Mouse (Mus musculus): ENCODE measurements at regions not wholly inside any gene's neighbourhood (a gene's known extent, or its start where the extent isn't known, plus 50 kb on each side); places are given as distances from the start of the nearest gene placed in this dataset.
"Not testable (repeated sequence)": the region's sequence is repeated elsewhere in the genome, so short reads cannot be mapped to it uniquely, and the experiment has no call there.

DNA sequence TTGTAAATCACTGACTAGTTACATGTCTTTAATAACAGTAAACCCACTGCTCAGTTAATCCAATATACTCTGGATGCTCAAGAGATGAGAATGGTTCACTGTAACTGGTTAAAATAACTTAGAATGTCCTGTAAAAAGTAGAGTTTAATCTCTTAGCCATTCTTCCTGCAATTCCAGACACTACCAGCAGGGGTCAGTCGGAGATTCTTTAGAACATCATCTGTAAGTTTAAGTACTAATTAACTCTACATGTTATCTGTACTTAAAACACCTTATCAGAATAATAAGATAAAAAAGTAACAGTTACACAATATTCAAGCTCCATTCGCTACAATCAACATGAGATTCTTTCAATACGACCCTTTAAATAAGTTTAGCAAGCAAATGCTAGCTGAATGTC is 58.7 kb upstream of the Olig3 start:
- DNase-seq (ENCODE audit: low spot score in 2 of 2) = no peak

DNA sequence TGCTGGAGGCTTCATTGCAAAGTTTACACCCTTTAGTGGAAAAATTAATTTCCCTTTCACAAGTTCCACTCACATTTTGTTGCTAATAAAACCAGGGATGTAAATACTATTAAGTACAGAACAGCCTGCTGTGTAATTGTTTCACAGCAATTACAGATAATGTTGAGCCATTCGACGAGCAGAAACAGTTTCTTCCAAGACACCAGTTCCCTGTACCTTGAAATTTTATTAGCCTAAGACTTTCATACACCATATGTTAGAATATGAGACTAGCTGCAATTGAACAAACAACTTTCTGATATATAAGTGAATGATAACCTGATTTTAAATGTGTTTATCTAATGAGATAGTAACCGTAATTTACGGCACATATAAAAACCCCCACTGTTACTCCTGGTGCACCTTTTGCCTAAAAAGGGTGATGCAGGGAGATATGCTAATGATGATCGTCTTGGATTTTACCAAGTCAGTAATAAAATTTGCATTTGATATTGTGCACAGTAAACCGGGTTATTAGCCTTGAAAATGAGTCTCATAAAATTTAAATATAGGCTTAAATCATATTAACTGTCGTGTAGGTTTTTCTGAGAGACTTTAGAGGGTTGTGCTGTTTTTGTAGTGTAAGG is 60.8 kb upstream of the Olig3 start:
- no peak for DNase-seq (ENCODE audit: low spot score in 2 of 2)

DNA sequence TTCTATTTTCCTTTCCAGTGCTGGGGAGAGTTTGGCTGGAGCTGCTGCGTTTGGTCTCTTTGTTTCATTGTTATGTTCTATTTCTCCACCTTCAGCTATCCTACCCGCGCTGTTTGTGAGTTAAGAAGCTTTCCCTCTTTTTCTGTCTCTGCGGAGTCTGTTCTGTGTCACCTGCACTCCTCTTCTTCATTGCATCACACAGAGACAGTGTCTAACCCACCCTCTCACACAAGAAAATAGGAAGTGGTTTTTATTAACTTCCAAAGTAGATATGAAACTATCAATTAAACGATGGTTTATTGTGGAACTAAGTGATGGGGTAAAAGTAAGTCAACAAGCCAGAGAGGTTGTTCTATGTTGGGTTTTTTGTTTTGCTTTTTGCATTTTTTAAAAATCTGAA is 64.9 kb upstream of the Olig3 start:
- no peak for DNase-seq (ENCODE audit: low spot score in 2 of 2)

DNA sequence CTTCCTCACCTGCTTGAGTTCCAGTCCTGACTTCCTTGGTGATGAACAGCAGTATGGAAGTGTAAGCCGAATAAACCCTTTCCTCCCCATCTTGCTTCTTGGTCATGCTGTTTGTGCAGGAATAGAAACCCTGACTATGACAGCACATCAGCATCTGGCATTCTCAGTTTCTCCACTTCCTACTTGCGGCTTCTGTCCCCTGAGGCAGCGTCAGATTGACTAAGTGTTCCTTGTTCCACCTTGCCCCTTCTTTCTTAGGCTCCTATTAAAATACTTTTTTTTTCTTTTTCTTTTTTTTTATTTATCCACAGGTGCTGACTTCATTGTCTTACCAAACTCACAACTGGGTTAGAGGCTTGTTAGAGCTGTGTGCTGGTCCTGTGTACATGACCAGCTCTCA is 65.3 kb upstream of the Olig3 start:
- DNase-seq (ENCODE audit: low spot score in 2 of 2) = not testable (repeated sequence)

DNA sequence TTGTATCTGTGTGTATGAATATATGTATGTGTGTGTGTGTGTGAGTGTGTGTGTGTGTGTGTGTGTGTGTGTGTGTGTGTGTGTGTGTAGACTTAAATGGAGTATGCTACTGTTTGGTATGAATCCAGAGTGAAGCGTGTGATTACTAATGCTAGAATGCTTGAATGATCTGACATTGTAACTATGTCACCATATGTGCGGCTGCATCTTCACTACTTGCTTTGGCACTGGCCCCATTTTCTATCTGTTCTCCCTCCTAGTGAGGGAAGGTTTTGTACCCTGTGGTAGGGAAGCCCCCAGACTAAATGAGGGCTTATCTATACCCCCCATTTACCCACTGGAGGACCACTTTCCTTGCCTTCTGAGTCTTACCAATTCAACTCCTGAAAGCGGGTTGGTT is 74.2 kb upstream of the Olig3 start:
- no peak for DNase-seq (ENCODE audit: low spot score in 2 of 2)

DNA sequence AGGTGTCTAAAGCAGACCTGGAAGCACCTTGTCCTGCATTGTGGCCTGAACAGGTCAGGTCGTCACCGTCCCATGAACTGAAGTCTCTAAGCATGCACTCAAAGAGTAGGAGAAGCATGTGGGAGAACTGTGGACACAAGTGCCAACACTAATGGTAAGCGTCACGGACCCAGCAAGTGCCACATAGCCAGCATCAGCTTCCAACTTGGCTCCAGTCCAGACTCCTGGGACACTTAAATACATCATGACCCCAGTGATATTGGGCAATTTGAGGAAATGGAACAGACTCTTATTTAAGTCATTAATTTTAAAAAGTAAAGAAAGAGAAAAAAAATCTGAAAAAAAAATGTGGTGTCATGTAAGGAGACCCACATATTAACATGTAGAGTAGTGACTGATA is 75.3 kb upstream of the Olig3 start:
- DNase-seq (ENCODE audit: low spot score in 2 of 2) = no peak

DNA sequence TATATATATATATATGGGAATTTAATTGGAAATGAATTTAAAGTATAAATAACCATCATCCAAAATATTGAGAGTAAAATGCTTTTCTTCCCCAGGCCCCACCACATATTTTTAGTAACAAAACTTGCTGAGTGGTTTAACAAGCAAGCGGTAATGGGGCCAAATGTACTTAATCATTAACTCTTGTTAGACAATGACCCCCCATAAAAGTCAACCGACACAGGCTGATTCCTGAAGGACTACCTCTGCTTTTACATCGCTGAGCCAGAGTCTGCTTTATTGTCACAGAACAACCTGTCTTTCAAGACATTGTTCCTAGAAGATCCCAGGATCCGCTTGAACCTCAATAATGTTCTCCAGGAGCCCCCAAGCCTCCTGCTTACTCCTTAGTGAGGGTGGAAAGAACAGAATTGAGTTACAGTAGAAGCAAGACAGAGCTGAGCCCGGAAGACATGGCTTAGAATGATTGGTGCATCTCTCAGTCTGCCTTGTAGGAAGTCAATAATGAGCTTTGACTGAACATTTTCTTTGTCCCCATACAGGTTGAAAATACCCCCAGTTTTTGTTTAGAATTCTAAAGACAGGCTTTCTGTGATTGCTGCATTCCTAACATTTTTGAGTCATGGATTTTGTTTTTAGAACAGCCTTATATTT is 78.0 kb upstream of the Olig3 start:
- DNase-seq (ENCODE audit: low spot score in 2 of 2) = no peak

DNA sequence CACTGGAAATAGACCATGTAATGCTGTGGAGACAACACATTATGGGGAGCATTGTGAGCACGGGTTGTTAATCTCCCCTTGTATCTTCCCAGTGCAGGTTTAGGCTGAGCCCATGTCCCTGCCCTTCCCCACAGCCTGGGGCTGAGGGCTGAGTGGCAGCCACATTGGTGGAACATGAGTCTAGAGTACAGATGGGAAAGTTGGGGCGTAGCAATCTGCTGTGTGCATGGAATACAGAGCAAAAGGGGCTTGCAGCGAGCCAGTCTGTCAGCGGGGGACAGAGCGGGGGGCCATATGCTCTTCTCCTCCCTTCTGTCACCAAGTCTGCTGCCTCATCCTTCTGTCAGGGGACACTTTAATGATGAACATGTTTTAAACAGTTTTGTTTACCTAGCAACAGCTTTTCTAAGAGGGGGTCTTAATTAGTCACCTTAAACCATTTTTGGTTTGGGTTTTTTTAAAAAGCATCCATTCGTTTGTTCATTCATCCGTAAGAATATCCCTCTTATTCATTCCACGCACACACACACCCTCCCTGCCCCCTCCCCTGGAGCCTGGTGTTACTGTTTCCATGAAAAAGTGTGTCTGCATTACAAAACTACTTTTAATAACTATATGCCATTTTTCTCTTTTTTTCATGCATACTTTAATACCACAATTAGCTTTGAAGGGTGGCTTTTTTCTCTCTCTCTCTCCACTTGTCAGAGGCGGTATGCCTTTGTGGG is 79.1 kb upstream of the Olig3 start:
- peak in 1 of 2 experiments; percentile 3 for DNase-seq (ENCODE audit: low spot score in 2 of 2)

DNA sequence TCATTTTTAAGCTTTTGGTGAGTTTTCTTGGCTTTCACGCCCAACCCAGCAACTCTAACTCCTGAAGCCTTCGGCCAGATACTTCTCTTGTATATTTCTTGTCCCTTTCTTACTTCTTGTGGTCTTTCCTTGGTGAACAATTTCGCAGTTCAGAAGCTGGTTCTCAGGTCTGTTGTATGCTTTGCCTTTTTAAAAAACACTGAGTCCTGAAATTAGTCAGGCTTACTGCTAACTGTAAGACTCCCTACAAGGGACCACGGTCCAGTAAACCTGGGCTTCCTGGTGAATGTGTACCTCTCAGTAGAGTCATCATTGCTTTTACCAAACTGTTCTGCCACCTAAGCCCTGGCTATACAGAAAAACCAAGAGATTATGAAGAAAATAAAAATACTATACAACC is 81.3 kb upstream of the Olig3 start:
- DNase-seq (ENCODE audit: low spot score in 2 of 2) = no peak

DNA sequence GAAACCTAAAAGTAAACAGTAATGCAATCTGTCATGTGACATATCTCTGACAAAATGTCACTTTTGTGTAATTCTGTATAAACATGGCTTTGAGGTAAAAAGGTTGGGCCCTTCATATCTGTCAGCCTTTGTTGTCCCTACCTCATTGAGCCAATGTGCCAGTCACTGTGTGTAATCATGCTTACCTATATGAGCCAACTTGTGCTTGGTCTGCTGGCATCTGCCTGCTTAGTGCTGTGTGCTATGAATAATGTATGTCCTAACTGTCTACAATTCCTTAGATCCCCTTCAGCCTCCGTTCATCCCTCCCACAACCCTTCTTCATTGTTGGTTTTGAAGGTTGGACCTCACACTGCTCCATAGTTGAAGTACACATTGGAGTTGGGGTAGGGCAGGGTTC is 86.9 kb upstream of the Olig3 start:
- no peak for DNase-seq (ENCODE audit: low spot score in 2 of 2)

DNA sequence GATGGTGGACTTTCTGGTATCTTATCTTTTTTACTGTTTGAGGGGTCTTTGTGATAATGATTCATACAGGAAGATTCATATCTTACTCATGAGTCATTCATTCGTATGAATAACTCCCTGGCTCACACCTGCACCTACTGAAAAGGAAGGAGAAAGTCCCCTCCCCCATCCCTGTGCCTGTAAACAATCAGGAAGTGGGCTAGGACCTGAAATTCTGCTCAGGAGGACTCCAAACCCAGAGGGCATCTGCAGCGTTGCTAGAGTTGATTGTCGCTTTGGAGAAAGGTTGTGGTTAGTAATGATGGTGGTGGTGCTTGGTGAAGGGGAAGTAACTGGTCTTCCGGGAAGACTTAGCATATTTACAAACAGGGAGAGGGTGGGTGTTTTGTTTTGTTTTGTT is 88.3 kb upstream of the Olig3 start:
- no peak for DNase-seq (ENCODE audit: low spot score in 2 of 2)

DNA sequence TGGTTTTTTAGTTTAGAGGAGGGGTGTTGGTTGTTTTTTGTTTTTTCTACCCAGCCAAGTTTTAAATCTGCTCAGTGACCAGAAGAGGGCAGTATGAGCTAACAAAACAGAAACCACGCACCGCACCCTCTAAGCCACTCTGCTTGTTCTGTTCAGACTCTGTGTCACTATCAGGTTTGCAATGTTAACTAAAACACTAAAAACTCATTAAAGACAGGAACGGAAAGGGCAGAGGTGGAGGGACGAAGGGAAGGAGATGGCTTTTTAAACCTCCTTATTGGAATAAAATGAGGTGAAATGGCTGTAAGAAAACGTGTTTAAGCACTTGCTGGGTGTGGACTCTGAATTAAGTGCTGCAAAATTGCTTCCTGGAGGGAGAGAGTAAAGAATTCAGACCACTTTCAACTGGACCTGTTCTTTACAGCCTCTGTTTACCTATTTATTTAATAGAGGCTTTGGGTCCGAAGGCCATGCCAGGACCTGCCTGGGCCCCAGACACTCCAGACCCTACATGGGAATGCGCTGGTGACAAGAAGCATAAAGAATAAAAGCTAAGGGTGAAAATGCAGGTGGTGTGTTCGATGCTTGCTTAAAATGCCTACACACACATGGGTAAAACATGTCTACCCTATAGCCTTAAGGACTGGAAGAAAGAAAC is 116.1 kb upstream of the Olig3 start:
- peak in 1 of 2 experiments; percentile 22 for DNase-seq (ENCODE audit: low spot score in 2 of 2)

DNA sequence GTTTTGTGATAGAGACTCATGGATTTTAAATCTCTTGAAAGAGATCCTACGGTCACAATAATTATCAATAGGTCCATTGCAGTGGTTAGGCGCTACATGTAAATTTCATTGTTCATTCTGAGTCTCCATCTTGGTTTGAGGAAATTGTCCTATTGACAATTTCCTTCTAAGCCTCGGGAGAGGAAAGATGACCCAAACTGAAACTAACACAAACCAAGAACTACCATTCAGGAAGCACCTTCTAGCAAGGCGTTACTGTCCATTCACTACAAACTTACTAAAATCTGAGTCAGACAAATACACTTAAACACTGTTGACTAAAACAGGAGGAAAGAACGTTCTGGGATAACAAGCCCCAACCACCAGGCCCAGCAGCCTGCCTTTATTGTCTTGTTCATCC is 140.1 kb upstream of the Olig3 start:
- no peak for DNase-seq (ENCODE audit: low spot score in 2 of 2)

DNA sequence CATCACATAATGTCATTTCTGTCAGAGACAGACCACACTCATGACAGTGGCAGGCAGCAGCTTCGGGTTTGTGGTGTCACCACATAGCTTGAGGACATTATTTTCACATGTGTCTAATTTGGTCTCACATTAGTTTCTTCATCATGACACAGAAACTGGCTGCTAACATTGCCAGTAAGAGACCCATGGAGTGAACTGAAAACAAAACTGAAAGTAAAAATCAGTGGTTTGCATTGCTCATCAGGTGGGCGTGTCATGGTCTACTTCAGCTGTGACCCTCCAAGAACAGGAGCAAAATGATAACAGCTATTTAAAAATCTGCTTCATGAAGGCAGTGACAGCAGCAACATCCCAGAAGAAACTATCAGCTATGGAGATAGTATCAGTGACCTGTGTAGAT is 146.6 kb upstream of the Olig3 start:
- no peak for DNase-seq (ENCODE audit: low spot score in 2 of 2)

DNA sequence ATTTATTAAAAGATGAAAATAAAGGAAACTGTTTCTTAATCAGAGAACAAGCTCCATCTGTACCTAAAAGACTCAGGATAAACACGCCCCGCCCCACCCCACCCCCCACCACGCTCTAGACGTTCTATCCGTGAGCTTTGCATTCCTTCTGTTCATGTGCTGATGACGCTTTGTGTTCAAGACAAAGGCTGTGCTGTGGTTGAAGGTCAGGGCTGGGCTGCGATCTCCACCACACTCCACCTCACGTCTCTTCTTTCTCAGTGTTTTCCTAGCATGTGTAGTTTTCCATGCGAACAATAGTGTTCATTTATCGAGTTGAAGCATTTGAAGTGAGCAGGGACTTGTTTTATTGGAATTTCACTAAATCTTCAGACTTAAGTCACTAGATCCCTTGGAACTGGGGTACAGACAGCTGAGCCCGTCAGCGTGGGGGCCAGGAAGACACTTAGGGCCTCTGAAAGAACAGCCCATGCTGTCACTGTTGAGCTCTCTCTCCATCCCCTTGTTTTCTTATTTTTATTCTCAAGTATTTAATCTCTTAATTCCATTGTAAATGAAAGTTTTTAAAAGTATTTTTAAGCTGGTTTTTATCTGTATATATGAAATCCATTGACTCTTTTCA is 148.1 kb upstream of the Olig3 start:
- DNase-seq (ENCODE audit: low spot score in 2 of 2) = no peak

DNA sequence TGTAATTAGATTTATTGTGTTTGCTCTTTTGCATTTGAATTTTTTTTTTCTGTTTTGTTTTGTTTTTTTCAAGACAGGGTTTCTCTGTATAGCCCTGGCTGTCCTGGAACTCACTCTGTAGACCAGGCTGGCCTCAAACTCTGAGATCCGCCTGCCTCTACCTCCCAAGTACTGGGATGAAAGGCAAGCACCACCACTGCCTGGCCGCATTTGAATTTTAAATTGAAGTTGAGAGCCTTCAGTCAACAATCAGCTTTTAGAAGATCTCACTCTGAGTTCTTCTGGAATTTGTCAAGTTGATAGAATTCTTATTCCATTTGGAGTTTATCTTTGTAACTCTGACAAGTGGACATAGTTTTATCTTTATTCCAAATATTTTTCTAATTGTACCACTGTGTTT is 148.8 kb upstream of the Olig3 start:
- DNase-seq (ENCODE audit: low spot score in 2 of 2) = no peak

DNA sequence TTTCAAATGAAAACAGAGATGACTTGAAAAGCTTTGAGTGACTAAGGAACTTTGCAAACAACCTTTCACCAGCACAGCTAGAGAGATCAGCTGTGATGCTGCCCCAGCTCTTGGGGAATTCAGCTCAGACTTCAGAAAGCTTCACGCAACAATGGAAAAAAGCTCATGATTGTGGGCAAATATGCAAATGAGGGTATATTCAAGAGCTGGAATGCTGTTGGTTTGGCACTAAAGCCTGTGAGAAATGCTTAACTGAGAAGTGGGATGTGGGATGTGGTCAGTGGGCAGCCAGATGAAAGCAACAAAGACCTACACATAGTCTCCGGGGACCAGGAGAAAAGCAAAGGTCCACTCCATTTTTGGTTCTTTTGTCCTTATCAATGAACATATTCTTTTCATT is 156.0 kb upstream of the Olig3 start:
- no peak for DNase-seq (ENCODE audit: low spot score in 2 of 2)

DNA sequence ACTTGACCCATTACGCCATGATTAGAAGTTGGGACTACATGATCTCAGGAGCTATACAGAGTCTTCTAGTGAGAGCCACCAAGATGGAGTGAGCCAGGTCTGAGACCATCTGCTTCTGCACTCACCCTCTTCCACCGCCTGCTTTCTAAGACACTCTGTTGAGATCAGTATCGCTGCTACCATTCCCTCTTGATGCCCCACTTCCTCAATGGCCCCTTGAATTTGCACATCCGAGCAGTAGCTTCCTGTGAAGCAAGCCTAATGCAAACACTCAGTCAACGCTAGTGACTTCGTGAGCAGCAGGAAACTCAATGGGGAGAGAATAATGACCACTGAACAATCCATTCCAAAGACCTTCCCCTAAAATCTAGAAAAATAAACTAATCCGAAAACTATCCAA is 160.7 kb upstream of the Olig3 start:
- no peak for DNase-seq (ENCODE audit: low spot score in 2 of 2)

DNA sequence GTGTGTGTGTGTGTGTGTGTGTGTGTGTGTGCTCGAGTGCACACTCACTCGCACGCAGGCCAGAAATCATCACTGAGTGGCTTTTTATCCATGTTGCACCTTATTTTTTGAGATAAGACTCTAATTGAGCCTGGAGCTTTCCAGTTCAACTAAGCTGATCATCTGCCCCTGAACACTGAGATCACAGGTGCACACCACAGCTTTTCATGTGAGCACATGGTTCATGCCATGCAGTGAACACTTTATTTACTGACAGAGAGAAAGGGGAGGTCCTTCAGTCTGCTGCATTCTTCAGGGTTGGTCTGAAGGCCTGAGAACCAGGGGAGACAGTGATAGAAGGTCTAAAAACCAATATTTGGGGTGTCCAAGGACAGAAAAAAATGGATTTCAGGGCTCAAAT is 161.7 kb upstream of the Olig3 start:
- DNase-seq (ENCODE audit: low spot score in 2 of 2) = no peak

DNA sequence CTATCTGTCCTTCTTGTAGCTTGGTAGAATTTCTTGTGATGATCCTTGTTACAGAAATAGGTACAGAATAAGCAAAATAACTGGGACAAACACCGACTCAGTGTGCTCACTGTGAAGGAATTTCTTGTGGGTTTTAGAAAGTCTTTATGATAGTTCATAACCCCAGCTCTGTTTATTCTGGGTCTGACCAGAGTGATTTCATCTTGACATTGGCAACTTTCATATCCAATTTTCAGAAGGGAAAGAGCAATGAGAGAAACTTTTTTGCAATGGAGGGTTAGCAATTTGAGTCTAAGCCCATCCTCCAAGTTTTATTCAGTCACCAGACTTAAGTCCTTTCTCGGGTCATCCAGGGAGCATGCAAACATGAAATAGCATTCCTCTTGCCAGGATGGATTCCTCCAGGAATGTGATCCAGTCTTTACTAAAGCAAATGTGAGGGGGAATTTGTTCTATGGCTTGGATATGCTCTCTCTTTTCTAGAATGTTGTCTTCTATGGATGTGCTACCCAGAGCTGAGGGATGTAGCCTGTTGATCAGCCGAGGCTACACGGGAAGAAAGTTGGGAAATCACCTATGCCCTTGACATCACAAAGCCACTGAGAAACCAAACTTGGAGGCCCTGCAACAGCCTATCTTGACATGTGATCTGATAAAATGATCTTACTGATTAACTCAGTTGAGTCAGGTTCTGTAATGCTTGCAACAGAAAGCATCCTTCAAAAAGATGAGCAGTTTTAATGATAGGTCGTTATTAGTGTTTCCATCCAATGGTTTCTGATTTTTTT is 163.2 kb upstream of the Olig3 start:
- no peak for DNase-seq (ENCODE audit: low spot score in 2 of 2)

DNA sequence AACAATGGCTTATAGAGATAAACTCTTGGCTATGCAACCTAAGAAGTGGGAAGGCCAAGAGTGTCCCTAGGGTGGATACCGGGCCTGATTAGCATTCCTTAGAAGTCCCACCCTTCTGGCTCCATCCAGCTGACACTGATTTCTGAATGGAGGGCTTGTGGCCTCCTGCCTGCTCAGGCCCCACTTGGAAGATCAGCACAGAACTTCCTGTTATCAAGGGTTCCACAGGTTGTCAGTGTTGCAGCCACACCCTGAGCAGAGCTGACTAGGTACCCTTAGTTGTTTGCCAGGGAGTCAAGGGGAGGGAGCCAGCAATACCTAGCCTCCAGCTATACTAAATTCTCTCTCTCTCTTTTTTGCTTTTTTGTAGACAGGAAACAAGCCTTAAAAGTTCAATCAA is 164.1 kb upstream of the Olig3 start:
- no peak for DNase-seq (ENCODE audit: low spot score in 2 of 2)
